Mouse (Mus musculus): ENCODE data around the gene Rad50.
A peak's percentile ranks its signal among the peaks of the same experiment; 100 is the strongest.

Gene Rad50

GRCm38 (mm10) chr11:53691979-53692378, 15.1 kb downstream of the Rad50 start:
- no peak for DNase-seq

DNA sequence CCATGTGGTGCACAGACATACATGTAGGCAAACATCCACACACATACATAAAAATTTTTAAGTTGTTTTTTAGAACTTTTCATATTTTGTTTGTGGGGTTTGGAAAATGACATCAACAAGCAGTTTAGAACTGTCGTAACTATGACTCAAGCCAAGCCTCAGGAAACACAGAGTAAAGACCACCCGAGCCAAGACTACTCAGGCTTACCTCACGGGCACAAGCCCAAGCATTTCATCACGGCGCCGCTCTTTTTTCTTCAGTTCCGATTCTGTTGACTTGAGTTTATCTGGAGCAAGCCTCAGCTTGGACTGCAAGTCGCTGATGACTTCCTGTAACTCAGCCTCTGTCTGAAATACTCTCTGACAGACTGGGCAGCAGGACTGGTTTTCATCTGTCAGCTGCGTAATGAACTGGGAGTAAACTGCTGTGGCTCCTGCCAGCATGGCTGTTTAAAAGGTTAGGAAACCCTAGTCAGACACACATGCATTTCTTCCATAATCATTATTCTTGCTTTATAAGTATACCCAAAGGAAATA, 24.1 kb downstream of the Rad50 start:
- no peak for DNase-seq

DNA sequence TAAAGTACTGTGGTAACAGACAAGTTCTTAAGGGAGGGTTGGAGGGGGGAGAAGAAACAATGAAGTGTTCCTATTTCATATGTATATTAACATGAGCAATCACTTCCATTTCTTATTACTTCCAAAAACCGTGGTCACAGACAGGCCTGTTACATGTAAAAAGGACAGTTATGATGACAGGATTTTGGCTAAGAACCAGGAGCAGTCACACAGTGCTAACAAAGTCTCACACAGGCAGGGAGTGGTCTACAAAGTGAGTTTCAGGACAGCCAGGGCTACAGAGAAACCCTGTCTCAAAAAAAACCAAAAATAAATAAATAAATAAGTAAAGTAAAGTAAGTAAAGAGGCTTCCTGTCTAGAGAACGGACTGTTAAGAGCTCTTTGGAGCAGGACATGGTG, 24.9 kb downstream of the Rad50 start:
- no peak for DNase-seq

- DNase-seq = no peak
These were observed 25.4 kb downstream of the Rad50 start for GRCm38 (mm10) chr11:53681686-53682085.

- no peak for DNase-seq
These were observed 27.0 kb downstream of the Rad50 start for GRCm38 (mm10) chr11:53680141-53680540.

- DNase-seq = no peak
These were observed 35.7 kb downstream of the Rad50 start for GRCm38 (mm10) chr11:53671414-53671813.

GRCm38 (mm10) chr11:53664091-53664490, 43.0 kb downstream of the Rad50 start:
- DNase-seq = no peak

DNA sequence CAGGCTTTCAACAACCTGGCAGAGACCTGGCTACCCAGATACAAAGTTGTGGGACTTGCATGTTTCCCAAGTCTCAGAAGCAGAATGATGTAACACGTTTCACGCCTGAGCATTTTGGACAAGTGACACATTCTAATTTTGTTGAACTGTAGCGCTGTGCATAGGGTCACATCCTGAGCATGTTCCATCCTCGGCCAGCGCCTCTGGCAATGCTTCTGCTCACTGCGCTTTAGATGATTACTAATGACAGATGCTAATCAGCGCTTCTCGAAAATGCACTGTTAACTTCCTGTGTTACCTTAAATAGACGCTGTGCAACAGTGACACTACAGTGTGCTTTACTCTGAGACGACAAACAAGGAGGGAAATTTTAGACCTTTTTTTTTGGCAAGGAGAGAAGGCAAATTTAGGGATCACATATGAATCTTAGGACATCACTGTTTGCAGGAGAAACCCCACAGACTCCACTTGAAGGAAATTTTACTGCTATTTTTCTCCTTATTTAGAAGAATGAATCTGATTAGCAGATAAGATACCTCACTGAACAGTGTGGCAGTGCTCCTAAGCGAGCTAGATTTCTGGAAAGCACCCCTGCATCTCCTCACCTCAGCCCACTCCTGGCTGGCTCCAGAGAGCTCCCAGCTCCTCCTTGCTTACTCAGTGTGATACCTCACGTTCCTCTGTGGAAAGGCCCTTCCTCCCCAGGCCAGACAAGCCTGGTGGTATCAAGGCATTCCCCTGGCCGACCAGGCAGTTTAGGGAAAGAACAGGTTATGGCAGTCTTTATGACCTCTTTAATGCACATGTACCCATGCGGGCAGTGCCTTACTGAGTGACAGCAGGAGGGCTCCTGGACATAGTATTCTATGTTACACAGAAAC, 44.1 kb downstream of the Rad50 start:
- DNase-seq = peak; percentile 74

DNA sequence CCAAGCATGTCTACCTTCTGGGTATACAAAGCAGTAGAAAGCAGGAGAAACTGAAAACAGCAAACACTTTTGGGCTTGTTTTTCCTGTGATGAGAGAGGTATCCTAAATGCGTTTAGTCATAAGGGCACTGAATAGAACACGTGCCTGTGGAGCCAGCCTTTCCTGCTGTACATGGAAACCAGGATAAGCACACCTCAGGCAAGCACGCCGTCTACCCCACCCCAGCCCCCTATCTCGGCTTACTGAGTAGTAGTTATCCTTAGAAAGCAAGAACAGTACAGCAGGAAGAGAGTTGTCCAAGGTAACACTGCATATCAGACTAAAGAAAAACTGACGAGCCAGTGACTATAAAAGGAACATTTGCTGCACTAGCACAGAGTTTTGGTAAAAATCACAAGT, 49.3 kb downstream of the Rad50 start:
- no peak for DNase-seq

DNA sequence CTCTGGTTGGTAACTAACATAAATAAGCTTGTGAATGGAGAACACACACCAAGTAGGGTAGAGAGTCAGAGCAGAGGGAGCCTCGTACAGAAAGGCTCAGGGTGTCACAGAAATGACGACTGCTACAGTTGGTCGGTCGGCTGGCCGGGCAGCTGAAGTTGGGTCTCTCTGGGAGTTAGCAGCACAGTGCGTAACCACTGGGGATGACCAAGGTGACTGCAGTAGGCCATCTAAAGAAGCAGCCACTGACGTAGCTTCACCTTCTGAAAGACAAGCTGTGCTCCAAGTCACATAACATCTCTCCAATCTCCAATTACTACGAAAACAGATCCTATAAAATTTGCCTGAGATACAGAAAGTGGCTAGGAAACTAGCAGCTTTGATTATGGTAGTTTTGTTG, 49.7 kb downstream of the Rad50 start:
- no peak for DNase-seq

DNA sequence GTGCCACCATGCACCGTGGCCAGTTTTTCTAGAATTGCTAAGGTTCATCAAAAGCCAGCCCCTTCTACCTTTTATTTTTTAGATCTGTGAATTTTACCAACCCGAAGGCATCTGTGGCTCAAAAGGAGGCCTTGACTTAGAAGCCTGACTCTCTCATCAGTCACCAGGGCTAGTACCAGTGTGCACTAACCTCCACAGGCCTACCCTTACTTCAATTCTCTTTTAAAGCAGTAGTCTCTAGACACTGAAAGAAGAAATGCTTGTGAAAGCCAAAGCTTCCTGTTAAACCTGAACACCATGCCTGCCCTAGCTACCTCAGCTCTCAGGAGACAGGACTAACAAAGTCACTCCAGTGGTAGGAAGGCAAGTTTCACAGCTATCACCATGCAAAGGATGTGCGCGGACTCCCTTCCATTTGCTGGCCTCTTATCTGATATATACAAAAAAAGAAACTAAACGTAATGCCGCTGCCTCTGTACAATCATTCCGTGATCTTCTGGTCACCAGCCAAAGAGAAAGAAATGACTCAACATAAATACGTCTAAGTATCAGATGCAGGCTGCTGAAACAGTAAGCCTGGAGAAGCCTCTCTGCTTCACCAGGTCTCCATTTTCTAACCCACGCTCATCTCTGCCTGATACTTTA, 50.4 kb downstream of the Rad50 start:
- no peak for DNase-seq

- DNase-seq = no peak
These were observed 52.1 kb downstream of the Rad50 start for GRCm38 (mm10) chr11:53655043-53655442.

- no peak for DNase-seq
These were observed 54.7 kb downstream of the Rad50 start for GRCm38 (mm10) chr11:53652427-53652826.

- DNase-seq = no peak
These were observed 55.7 kb downstream of the Rad50 start for GRCm38 (mm10) chr11:53651441-53651840.

- DNase-seq = no peak
These were observed 63.1 kb downstream of the Rad50 start for GRCm38 (mm10) chr11:53644017-53644416.

DNA sequence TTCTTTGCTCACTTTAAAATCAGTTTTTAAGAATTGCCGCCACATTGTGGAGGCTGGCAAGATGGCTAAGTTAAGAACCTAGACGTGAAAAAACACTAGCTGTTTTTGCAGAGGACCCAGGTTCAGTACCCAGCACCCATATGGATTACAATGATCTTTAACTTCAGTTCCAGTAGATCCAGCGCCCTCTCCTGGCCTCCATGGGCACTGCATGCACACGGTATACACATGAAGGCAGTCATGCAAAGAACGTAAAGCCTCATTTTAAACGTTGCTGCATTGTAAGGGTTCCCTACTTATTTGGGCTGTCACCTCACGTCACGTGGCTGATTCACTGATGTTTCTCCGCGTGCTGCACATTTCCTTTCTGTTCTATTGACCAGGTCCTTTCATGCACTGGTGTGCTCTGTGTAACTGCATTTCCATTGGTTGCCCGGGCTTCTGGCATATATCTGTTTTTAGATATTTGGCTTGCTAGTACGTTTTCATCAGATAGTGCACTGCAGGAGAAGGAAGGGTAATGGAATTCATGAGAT, 64.3 kb downstream of the Rad50 start:
- no peak for DNase-seq

DNA sequence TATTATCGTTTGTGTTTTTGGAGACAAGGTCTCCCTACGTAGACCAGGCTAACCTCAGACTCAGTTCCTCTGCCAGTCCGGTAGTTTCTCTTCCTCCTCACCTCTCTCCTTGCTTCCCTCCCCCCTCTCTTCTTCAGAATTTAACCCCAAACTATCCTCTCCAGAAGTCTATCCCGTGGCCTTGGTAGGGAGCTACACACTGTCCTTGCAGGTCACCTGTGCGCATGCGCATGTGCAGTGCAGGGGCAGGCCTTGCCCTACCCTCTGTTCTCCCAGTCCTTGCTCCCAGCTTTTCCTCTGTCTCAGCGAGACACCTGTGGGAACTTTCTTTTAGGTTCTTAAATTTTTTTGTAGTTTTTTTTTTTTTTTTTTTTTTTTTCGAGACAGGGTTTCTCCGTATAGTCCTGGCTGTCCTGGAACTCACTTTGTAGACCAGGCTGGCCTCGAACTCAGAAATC, 69.3 kb downstream of the Rad50 start:
- DNase-seq = no peak

GRCm38 (mm10) chr11:53637046-53637802, 69.9 kb downstream of the Rad50 start:
- DNase-seq = no peak

GRCm38 (mm10) chr11:53636183-53636646, 70.9 kb downstream of the Rad50 start:
- peak; percentile 45 for DNase-seq

- no peak for DNase-seq
These were observed 71.4 kb downstream of the Rad50 start for GRCm38 (mm10) chr11:53635590-53636182.

GRCm38 (mm10) chr11:53634556-53634955, 72.6 kb downstream of the Rad50 start, which contains the start of gene Il13:
Gene Il13, minus strand, starts transcription at chr11:53634702.
- no peak for DNase-seq

GRCm38 (mm10) chr11:53633644-53634043, 73.5 kb downstream of the Rad50 start:
- no peak for DNase-seq
